Mouse (Mus musculus) gastrocnemius, postnatal 36 days (tissue): ENCODE measurements at regions not wholly inside any gene's neighbourhood (a gene's known extent, or its start where the extent isn't known, plus 50 kb on each side); places are given as distances from the start of the nearest gene placed in this dataset.
"Not testable (repeated sequence)": the region's sequence is repeated elsewhere in the genome, so short reads cannot be mapped to it uniquely, and the experiment has no call there.

Experiments
- DNase-seq, 2 experiments: peaks; one replicate each; pipeline ENCODE4 v3.0.0; 2022
- intact Hi-C: fragments of 180-260 bp; cut with DNase I; formaldehyde crosslinking; loops from one replicate; pipeline ENCODE4 v1.15.1; 2025

- intact Hi-C loops: no loop called here
- no peak for DNase-seq
Observed at GRCm38 (mm10) chr2:53276435-53276834, 84.9 kb downstream of the Arl6ip6 start.

GRCm38 (mm10) chr2:53301712-53302423 lies 110.3 kb downstream of the Arl6ip6 start:
- intact Hi-C loops: no loop called here
- no peak for DNase-seq

GRCm38 (mm10) chr2:53330680-53331079 lies 139.2 kb downstream of the Arl6ip6 start:
- intact Hi-C loops: loop anchor here (10.0 kb wide), 1 partner anchor 754 kb away; the partner anchor contains the start of gene Rprm
- no peak for DNase-seq

- no peak for DNase-seq
- intact Hi-C loops: no loop called here
Observed at GRCm38 (mm10) chr2:53359026-53359425, 167.5 kb downstream of the Arl6ip6 start.

- no peak for DNase-seq
- intact Hi-C loops: no loop called here
Observed at GRCm38 (mm10) chr2:53382348-53382747, 190.8 kb downstream of the Arl6ip6 start.

- no peak for DNase-seq
- intact Hi-C loops: no loop called here
Observed at GRCm38 (mm10) chr2:53384545-53385176, 193.1 kb downstream of the Arl6ip6 start.

GRCm38 (mm10) chr2:53388652-53389051 lies 197.1 kb downstream of the Arl6ip6 start:
- intact Hi-C loops: no loop called here
- DNase-seq: no peak

- intact Hi-C loops: no loop called here
- DNase-seq: no peak
Observed at GRCm38 (mm10) chr2:53414471-53414870, 222.9 kb downstream of the Arl6ip6 start.

GRCm38 (mm10) chr2:53437046-53437815 lies 245.7 kb downstream of the Arl6ip6 start:
- intact Hi-C loops: no loop called here
- DNase-seq: no peak

- intact Hi-C loops, DNase-seq: not testable (repeated sequence)
Observed at GRCm38 (mm10) chr2:53440301-53440700, 248.8 kb downstream of the Arl6ip6 start.

- DNase-seq: no peak
- intact Hi-C loops: no loop called here
Observed at GRCm38 (mm10) chr2:53460265-53460664, 268.7 kb downstream of the Arl6ip6 start.

- intact Hi-C loops: no loop called here
- no peak for DNase-seq
Observed at GRCm38 (mm10) chr2:53474455-53474854, 282.9 kb downstream of the Arl6ip6 start.

GRCm38 (mm10) chr2:53479051-53479450 lies 287.5 kb downstream of the Arl6ip6 start:
- DNase-seq, intact Hi-C loops: not testable (repeated sequence)

- DNase-seq: no peak
- intact Hi-C loops: no loop called here
Observed at GRCm38 (mm10) chr2:53488301-53488700, 296.8 kb downstream of the Arl6ip6 start.

- intact Hi-C loops: no loop called here
- DNase-seq: no peak
Observed at GRCm38 (mm10) chr2:53490805-53491585, 299.5 kb downstream of the Arl6ip6 start.

GRCm38 (mm10) chr2:53492788-53493187 lies 301.3 kb downstream of the Arl6ip6 start:
- DNase-seq: no peak
- intact Hi-C loops: no loop called here

- DNase-seq: no peak
- intact Hi-C loops: no loop called here
Observed at GRCm38 (mm10) chr2:53501657-53502274, 310.2 kb downstream of the Arl6ip6 start.

GRCm38 (mm10) chr2:53502275-53502667 lies 310.7 kb downstream of the Arl6ip6 start:
- intact Hi-C loops: no loop called here
- no peak for DNase-seq

- DNase-seq: no peak
- intact Hi-C loops: no loop called here
Observed at GRCm38 (mm10) chr2:53542097-53542496, 350.6 kb downstream of the Arl6ip6 start.

GRCm38 (mm10) chr2:53574007-53574406 lies 382.5 kb downstream of the Arl6ip6 start:
- no peak for DNase-seq
- intact Hi-C loops: no loop called here
